9 mouse cellular contexts compared by ENCODE assay signal in genomic region chr5:140567321-140567720, GRCm38 (mm10). TPM values are rescaled to one million over a fixed set of nuclear protein-coding genes. Genes with fewer than 3 reads are reported as not detected.
DNase-seq lines count a peak whose midpoint lies in the region; ATAC-seq and TF ChIP-seq lines count a peak whose summit lies in the region.
"Had no signal": no experiment of that assay in that cellular context is flagged by ENCODE, and none has a peak within 500 bp of the region (broad histone marks: within the 10 kb centered on the region; RNA-seq: fewer than 3 reads in every experiment).

No protein-coding gene starts in this region.

- H3K9ac ChIP-seq in heart, embryonic 11.5 days (ENCODE audit: low read depth, low read length) = no peak overlapping the region
- no peak overlapping the region for H3K9ac ChIP-seq in heart, postnatal 0 days (replicated peaks; ENCODE audit: low read depth, low read length)
- H3K9ac ChIP-seq in limb, embryonic 14.5 days (ENCODE audit: low read depth, low read length, severe bottlenecking) = no peak overlapping the region
- H3K9ac ChIP-seq: midbrain, embryonic 12.5 days had no signal

- no peak overlapping the region for H3K4me2 ChIP-seq in heart, embryonic 11.5 days
- no peak overlapping the region for H3K4me2 ChIP-seq in heart, postnatal 0 days (ENCODE audit: low read depth, low read length)
- H3K4me2 ChIP-seq in limb, embryonic 14.5 days (replicated peaks; ENCODE audit: low read depth, low read length, severe bottlenecking) = no peak overlapping the region
- H3K4me2 ChIP-seq: midbrain, embryonic 12.5 days had no signal

- no peak overlapping the region for H3K4me3 ChIP-seq in heart, embryonic 11.5 days (ENCODE audit: low read depth, low read length)
- H3K4me3 ChIP-seq in E14TG2a.4 (replicated peaks; ENCODE audit: low read length) = peak overlapping the region; percentile 64
- H3K4me3 ChIP-seq in heart, postnatal 0 days (ENCODE audit: low read depth, low read length) = no peak overlapping the region
- H3K4me3 ChIP-seq in limb, embryonic 14.5 days (replicated peaks; ENCODE audit: low read length) = no peak overlapping the region
- H3K4me3 ChIP-seq: midbrain, embryonic 12.5 days had no signal

- TF ChIP-seq CTCF in E14TG2a.4 (conservative IDR thresholded peaks at IDR 0.05; ENCODE audit: low read length) = no peak
- TF ChIP-seq CTCF in heart, postnatal 0 days (IDR thresholded peaks at IDR 0.05; ENCODE audit: low read depth) = no peak

- no peak for TF ChIP-seq POLR2A in limb, embryonic 14.5 days (IDR thresholded peaks at IDR 0.05; ENCODE audit: borderline replicate concordance, extremely low read depth, insufficient read depth, insufficient read length)

- no peaks in the 10 kb centered on the region for H3K36me3 ChIP-seq in heart, embryonic 11.5 days (ENCODE audit: control insufficient read depth, insufficient read depth, low read length)
- no peaks in the 10 kb centered on the region for H3K36me3 ChIP-seq in E14TG2a.4 (ENCODE audit: insufficient read depth, low read length)
- H3K36me3 ChIP-seq in heart, postnatal 0 days (replicated peaks; ENCODE audit: control insufficient read depth, insufficient read depth, low read length) = no peaks in the 10 kb centered on the region
- H3K36me3 ChIP-seq in limb, embryonic 14.5 days (ENCODE audit: control insufficient read depth, insufficient read depth, low read length) = no peaks in the 10 kb centered on the region
- H3K36me3 ChIP-seq: midbrain, embryonic 12.5 days had no signal

- ATAC-seq in heart, embryonic 11.5 days (replicated peaks; ENCODE audit: insufficient number of reproducible peaks, low FRiP score, low TSS enrichment) = no peak
- ATAC-seq in heart, postnatal 0 days (ENCODE audit: insufficient read depth, low read depth) = no peak
- ATAC-seq in limb, embryonic 14.5 days (ENCODE audit: low FRiP score, low read depth) = peak; percentile 24; the same call in 1 of the 2 replicates
- ATAC-seq in neutrophil, adult 5-6 weeks (ENCODE audit: extremely low read depth, insufficient number of reproducible peaks, low FRiP score, poor library complexity, severe bottlenecking) = peak; percentile 53

- H3K27me3 ChIP-seq in heart, embryonic 11.5 days (ENCODE audit: control insufficient read depth, insufficient read depth, low read length) = peaks cover 6% of the 10 kb centered on the region; the same call in 1 of the 2 replicates
- H3K27me3 ChIP-seq in E14TG2a.4 (ENCODE audit: insufficient read depth, low read length) = peaks cover 19% of the 10 kb centered on the region
- H3K27me3 ChIP-seq in heart, postnatal 0 days (ENCODE audit: control insufficient read depth, insufficient read depth, low read length) = no peaks in the 10 kb centered on the region
- H3K27me3 ChIP-seq in limb, embryonic 14.5 days (ENCODE audit: control insufficient read depth, insufficient read depth, low read length) = no peaks in the 10 kb centered on the region

- H3K9me3 ChIP-seq in heart, embryonic 11.5 days (replicated peaks; ENCODE audit: control insufficient read depth, low read length) = no peaks in the 10 kb centered on the region
- no peaks in the 10 kb centered on the region for H3K9me3 ChIP-seq in E14TG2a.4 (ENCODE audit: low read length)
- H3K9me3 ChIP-seq in heart, postnatal 0 days (replicated peaks; ENCODE audit: control insufficient read depth, low read length) = no peaks in the 10 kb centered on the region
- no peaks in the 10 kb centered on the region for H3K9me3 ChIP-seq in limb, embryonic 14.5 days (ENCODE audit: control insufficient read depth, low read length)
- H3K9me3 ChIP-seq: midbrain, embryonic 12.5 days had no signal

- 50% methylated on average over 11 of the region's 11 CpGs for WGBS in heart, embryonic 11.5 days (ENCODE audit: insufficient replicate concordance)
- 49% methylated on average over 11 of the region's 11 CpGs for WGBS in heart, postnatal 0 days
- 39% methylated on average over 11 of the region's 11 CpGs for WGBS in limb, embryonic 14.5 days

- H3K4me1 ChIP-seq in heart, embryonic 11.5 days (ENCODE audit: control insufficient read depth, insufficient read depth, low read length) = no peaks in the 10 kb centered on the region
- peaks cover 80% of the 10 kb centered on the region for H3K4me1 ChIP-seq in E14TG2a.4 (replicated peaks; ENCODE audit: low read depth, low read length)
- H3K4me1 ChIP-seq in heart, postnatal 0 days (ENCODE audit: control insufficient read depth, insufficient read depth) = peaks cover 15% of the 10 kb centered on the region
- H3K4me1 ChIP-seq in limb, embryonic 14.5 days (ENCODE audit: control insufficient read depth, insufficient read depth, low read length) = peaks cover 18% of the 10 kb centered on the region

- no peak overlapping the region for H3K27ac ChIP-seq in heart, embryonic 11.5 days (ENCODE audit: low read depth, low read length)
- no peak overlapping the region for H3K27ac ChIP-seq in heart, postnatal 0 days (ENCODE audit: low read depth)
- H3K27ac ChIP-seq in limb, embryonic 14.5 days (replicated peaks; ENCODE audit: low read depth, low read length) = 0 out of 2 replicates have a peak overlapping the region, but pooled peaks have one; percentile 48
- H3K27ac ChIP-seq: midbrain, embryonic 12.5 days had no signal

- DNase-seq in heart, adult 11 months = peak; percentile 98
- DNase-seq in cerebellum, postnatal 25 days = peak; percentile 18 to 45
- DNase-seq in heart, postnatal 0 days (ENCODE audit: low spot score) = peak; percentile 11
- DNase-seq in limb, embryonic 14.5 days (ENCODE audit: low spot score) = peak; percentile 54
- DNase-seq in urinary bladder, postnatal 36 days (ENCODE audit: low spot score in 2 of 2) = peak; percentile 59 to 72

- no peak for TF ChIP-seq EP300 in heart, postnatal 0 days (IDR thresholded peaks at IDR 0.05; ENCODE audit: low read depth)

RNA-seq across cellular contexts. Expression of gene Grifin, which starts 2.5 kb away (rescaled TPM):
- 0.74 TPM in 1 of 2 replicates, not detected in the other for polyA plus RNA-seq in heart, embryonic 11.5 days (2014; fragmentation: Nextera tagmentation; extraction: Ambion mirVana)
- not detected in 2 replicates for total RNA-seq in heart, postnatal 0 days (2014; rRNA removed; ENCODE audit: low replicate concordance)
- polyA plus RNA-seq in heart, postnatal 0 days (2015; fragmentation: Nextera tagmentation; extraction: Ambion mirVana) = not detected in 2 replicates
- 0.18 and 0.19 TPM in 2 replicates for polyA plus RNA-seq in limb, embryonic 14.5 days (2012; rRNA removed)
- not detected in 2 replicates for polyA plus RNA-seq in limb, embryonic 14.5 days (2014; fragmentation: Nextera tagmentation; extraction: Ambion mirVana)
- total RNA-seq in neutrophil, adult 5-6 weeks (2017) = 0.86 TPM in 1 of 2 replicates, not detected in the other
- polyA plus RNA-seq: midbrain, embryonic 12.5 days had no signal

RNA-seq across cellular contexts. Expression of gene Lfng, which starts 39.8 kb away (rescaled TPM):
- 2.8 and 3.3 TPM in 2 replicates for polyA plus RNA-seq in heart, embryonic 11.5 days (2014; fragmentation: Nextera tagmentation; extraction: Ambion mirVana)
- 8.2 and 22.3 TPM in 2 replicates for total RNA-seq in heart, postnatal 0 days (2014; rRNA removed; ENCODE audit: low replicate concordance)
- 4.1 and 4.4 TPM in 2 replicates for polyA plus RNA-seq in heart, postnatal 0 days (2015; fragmentation: Nextera tagmentation; extraction: Ambion mirVana)
- 38.9 and 48.2 TPM in 2 replicates for polyA plus RNA-seq in limb, embryonic 14.5 days (2012; rRNA removed)
- polyA plus RNA-seq in limb, embryonic 14.5 days (2014; fragmentation: Nextera tagmentation; extraction: Ambion mirVana) = 19.2 and 21.4 TPM in 2 replicates
- 229 and 273 TPM in 2 replicates for total RNA-seq in neutrophil, adult 5-6 weeks (2017)

Comparison
In these comparisons a context has a peak if more than half of its experiments do, and no peak if none do; other contexts are left out.
1. DNase-seq: peak in every context shown above with its lines; median percentile 98 in heart, adult 11 months; 66 in urinary bladder, postnatal 36 days; 54 in limb, embryonic 14.5 days; 32 in cerebellum, postnatal 25 days; 11 in heart, postnatal 0 days.
2. ATAC-seq: peak in limb, embryonic 14.5 days (single experiment) and neutrophil, adult 5-6 weeks (single experiment); none in heart, embryonic 11.5 days (single experiment) and heart, postnatal 0 days (single experiment).